Mouse (Mus musculus): ENCODE measurements at regions not wholly inside any gene's neighbourhood (a gene's known extent, or its start where the extent isn't known, plus 50 kb on each side); places are given as distances from the start of the nearest gene placed in this dataset.

DNA sequence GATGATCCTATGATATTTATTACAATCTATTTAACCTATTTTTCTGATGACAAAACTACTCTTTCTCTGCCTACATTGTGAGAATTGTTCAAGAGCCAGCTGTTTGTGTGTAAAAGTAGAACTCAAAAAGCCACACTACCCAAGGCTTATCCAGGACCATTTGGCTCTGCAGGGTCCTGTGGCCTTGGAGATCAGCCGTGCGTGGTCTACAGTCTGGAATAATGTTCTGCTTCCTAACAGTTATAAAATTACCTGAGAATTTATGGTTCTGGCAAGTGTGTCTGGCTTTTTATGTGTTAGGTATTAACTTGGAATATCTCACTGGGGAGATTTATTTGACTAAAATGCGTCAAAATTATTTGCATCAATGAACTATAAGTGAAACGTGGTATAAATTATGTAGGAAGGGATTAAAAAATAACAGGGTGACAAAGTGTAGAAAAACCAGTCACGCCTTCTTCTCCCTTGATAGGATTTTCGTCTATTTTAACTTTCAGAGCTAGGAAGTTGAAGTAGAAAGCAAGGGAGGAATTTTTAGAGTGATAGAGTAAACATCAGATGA lies 1789.0 kb upstream of the Gm7489 start:
- no peak for DNase-seq (ENCODE audit: low spot score)

DNA sequence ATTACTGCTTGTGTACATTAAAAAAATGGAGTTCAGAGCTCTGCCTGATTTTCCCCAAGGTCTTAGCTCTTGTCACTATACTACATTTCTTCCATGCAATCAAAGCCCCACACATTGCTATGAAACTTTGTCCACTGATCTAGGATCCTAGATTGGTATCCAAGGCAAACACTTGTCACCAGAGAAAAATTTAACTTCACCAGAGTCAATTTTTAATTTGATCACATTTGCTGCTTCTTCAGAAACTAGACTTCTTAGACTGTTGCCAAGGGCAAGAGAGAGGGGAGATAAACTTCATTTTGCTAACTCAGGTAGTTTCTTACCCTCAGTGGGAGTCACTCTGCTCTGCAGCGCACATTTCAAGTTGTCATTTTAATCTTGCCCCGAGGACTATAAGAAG lies 1775.9 kb upstream of the Gm7489 start:
- DNase-seq (ENCODE audit: low spot score), result no peak

DNA sequence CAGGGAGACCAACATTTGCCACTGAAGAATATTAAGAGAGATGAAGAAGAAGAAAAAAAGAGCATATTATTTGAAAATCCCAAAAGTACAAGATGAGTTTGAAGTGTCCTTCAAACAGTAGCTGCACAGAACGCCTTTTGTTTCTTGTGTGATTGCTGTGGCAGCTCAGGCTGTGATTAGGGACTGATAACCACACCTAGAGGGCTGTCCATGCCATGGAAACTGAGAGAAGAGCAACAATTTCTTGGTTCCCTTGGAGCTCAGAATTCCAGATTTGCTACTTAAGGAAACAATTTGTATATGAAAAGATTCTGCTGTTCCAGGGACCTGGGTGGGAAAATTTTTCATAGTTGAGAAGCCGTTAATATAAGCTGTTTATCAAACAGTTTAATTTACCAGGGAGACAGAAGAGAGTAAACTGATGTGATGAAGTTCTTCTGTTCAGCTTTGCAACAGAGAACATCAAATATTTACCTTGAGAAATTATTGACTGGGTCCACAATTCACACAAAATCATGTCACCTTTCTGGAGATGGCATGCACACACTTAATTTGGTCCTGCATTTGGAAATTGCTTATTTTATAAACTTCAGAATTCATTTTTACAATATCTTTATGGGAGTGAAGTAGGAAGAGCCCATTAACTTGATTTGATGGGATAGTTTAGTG lies 1770.2 kb upstream of the Gm7489 start:
- no peak for DNase-seq (ENCODE audit: low spot score)

DNA sequence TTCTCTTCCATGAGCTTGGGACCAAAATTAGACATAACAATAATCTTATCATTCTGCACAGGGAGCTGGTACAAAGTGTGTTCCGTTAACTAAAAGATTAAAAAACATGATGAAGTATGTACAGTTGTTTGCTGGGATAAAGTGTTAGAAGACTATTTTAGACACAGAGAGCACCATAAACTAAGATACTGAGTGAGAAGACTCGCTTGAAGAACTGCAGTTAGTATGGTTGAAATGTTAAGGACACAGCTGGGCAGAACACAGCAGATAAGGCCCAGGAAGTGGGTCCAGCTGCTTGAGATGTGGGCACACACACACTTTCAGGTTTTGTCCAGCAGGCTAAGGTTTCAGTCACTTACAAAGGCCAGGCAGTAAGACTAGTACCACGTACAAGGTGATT lies 1748.0 kb upstream of the Gm7489 start:
- no peak for DNase-seq (ENCODE audit: low spot score)

DNA sequence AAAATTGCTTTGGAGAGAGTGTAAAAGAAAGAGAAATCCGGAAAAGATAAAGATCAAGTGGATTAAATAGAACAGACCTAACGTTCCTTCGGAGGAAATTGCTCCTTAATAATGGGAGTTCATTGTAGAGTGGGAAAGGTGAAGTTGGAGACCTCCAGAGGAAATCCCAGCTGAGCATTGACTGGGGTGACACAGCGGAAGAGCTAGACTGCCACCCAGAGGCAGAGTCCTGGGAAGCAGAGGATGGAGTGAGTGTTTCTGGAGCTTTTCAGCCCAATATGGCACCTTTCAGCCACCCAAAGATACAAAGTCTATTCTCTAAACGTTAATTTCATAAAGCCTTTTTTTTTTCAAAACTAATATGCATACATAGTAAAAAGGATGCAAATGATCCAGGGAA lies 1731.3 kb upstream of the Gm7489 start:
- DNase-seq (ENCODE audit: low spot score), result no peak

DNA sequence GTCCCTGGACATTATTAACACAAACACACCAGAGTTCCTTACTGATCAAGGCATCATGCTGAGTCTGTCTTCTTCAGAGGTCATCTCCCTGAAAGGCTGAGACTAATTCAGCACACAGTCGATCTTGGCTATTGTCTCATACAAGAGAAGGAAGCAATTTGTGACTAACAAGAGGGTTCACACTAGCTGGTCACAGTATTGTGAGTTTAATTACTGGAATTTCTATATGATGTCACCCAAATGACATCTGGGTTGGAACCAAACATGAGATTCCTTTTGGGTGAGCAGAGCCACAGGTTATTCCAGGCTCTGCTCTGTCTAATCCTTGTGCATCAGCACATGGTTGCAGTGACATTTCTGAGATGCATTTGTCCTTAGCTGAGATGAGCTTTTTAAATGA lies 1728.9 kb upstream of the Gm7489 start:
- DNase-seq (ENCODE audit: low spot score), result no peak

DNA sequence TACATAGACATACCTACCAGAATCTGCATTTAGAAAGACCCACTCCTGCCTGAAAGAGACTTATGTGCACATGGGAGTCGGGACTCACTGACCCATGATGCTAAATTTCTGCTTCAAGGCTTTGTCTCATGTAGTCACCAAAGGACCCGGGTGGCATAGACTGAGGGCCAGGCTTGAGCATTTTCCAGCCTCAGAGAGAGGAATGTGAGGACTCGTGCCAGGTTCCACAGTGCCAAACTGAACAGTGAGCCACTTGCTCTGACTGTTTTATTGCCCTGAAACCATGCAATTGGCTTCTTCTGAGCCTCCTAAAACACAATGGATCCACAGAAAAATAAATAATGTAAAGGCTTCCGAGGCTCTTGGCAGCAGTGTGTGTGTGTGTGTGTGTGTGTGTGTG lies 1727.9 kb upstream of the Gm7489 start:
- no peak for DNase-seq (ENCODE audit: low spot score)

DNA sequence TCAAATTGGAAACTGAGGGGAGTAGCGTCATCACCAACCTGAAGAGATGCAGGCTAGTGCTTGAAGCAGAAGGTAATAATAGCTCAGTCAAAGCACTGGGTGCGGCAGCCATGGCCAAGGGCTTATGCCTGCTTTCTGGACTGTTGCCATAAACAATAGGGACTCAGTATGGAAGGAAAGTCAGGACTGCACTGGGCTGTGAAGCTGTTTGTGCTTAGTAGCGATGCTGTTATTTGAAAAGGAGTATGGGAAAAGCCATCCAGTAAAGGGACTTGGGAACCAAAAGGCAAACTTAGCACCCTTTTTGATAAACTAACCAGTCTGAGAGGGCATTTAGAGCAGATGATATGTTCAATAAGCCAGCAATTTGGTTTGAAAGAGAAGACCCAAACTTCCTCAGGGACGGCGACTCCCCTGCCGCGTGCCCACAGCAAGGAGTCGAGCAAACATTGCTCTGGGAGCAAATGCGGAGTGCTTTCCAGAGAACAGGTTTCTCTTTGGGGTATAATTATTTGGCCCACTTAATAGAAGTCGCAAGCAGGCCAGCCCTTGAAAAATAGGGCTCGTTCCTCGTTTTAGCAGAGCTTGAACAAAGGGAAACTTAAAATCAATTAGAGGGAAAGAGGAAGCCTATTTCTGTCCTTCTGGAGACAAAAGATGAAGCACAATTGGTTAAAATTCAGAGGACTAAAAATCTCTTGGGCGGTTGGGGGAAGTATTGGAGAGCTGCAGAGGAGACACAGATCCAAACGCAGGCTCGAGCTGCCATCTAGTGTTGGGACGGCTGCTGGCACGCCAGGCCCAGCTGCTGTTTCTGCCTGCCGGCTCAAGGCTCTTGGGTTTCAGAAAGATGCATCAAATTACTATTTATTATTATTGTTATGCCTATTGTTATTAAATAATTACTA lies 1724.3 kb upstream of the Gm7489 start:
- peak; percentile 79 for DNase-seq (ENCODE audit: low spot score)

DNA sequence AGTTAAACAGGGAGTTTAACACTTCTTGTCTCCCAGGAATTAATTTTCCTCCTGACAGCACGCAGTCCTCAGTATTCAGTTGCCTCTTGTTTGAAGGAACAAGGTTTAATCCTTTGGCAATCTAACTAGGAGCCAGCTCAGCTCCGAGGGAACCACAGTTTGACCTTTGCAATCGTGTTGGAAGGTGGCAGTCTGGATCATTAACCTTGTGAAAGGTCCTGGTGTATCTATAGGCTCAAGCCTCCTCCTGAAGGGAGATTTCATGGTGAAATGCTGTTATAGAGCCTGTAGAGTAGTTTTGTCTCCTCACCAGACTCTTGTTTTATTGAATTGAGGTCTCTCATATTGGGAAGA lies 1723.6 kb upstream of the Gm7489 start:
- DNase-seq (ENCODE audit: low spot score), result peak; percentile 52

DNA sequence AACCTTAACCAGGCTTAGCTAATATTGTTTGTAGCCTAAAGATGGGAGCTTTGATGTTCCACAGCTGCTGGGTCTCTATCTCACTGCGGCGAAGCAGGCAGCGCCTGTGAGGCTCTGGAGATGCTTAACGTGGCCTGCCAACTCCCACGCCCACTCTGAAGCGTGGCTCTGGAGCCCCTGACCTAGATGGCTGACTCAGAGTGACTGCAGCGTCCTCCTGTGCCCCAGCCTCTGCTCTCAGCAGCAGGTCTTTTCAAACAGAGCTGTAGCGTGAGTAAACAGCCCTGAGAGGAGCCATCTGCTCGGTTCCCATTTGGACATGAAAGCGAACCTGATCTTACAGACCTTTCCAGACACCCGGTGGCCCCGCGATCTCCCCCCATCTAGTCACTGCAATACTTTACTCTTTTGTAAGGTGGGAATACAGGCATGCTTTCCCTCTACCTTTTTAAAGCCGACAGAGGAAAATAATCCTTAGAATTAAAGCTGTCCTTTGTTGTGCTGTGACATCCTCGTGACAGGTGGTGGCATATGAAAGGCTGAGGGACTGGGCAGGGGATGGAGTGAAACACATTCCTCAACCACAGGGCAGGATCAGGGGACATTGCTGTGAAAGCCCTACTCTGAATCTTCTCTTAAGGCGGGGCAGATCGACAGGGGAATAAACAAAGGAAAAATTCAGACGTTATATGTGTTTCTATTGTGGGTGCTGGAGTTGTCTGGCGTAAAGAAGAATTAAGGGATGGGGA lies 1723.0 kb upstream of the Gm7489 start:
- DNase-seq (ENCODE audit: low spot score), result peak; percentile 76

DNA sequence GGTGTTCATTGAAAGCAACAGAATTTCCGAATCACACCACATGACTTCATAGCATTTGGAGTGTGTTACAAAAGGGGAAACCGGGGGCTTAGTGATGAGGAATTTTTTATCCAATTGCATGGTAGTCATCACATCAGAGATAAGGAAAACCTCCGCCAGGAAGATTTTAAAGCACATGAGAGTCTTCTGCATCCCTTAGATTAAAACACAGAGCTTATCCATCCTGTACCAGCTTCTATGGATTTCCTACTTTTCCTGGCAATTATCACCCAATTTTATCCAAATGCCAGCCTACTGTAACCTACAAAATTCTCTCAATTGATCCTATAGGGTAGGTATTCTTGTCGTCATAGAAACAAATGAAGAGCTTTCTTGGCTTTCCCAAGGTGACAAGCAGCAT lies 1718.6 kb upstream of the Gm7489 start:
- DNase-seq (ENCODE audit: low spot score), result no peak

DNA sequence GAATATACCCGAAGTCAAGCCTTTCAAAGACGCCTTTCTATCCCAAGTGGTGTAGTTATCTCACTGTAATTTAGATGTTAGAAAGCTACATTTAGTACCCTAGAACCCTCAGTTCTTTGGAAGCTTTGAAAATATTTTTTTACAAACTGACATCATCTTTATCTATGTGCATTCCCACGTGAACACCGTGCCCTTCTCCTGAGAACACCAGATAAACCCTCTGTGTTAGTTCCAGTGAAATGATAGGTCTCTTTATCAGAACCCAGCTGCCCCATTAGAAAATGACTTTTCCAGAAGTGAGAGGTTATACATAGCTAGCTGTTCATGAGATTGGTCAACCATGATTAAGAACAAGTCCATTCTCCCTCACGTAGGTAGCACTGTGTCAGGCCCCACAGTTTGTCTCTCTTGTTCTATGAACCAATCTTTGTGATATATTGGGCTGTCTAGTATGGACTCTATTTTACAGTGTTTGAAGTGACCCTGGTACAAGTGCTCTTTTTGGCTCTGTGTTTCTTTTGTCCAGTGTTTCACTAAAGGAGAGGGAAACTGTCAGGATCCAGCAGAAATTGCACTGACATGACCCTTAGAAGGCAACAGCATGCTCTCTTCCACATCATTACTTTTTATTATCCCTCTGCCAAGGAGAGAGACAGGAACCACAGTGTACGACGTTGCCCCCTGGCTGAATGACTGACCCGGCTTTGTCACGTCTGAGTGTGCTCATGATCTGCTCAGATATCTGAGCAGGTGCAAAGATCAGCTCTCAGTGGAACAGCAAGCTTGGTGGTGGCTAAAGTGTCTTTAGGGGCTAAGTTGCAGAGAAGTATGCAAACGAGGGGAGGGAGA lies 1717.9 kb upstream of the Gm7489 start:
- DNase-seq (ENCODE audit: low spot score), result no peak

DNA sequence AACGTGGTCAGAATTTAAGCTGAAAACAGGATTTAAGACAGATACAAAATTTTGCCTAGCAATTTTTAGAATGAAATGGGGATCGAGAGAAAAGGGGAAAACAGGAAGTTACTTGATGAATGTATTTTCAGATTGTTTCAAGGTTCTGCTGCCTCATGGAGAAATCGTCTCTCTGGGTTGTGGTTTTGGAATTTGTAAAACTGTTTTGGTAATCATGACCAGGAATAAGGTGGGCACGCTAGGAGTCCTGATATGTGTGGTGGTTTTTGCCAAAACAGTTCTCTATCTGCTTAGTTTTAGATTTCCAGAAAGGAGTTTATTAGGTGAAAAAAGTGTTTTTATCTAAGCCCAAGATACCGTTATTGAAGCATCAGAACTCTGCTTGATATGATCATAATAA lies 1716.9 kb upstream of the Gm7489 start:
- no peak for DNase-seq (ENCODE audit: low spot score)

DNA sequence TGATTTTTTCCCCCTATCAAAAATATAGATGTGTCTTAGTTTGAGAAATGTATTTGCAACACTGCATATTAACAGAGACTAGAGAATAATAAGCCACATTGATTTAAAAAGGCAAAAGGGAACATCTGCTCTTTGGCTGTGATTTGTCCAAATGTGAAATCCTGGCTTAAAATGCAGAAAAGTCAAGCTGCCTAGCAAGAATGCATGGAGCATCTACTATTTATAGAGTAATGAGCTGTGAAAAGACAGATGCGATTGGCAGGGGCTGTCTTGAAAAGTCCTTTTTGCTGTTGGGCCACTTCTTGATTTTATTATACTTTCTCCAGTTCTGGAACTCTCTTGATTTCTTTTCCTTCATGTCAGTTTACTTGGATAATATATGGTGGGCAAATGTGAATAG lies 1707.8 kb upstream of the Gm7489 start:
- no peak for DNase-seq (ENCODE audit: low spot score)

DNA sequence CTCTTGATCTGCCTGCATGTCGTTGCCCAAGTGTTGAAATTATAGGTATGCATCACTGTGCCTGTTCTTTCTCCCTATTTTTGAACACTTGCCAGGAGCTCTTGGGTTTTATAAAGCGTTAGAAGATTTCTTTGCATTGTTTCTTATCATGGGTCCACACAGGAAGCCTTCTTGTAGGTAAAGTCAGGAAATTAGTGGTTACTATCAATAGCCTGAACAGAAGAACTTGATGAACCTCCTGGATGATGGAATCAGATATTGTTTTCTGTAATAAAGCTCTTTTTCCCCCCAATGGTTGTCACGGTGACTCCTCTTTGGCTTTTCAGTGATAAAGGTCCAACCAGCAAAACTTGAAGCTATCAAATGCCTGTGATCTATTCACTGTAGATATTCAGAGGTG lies 1706.0 kb upstream of the Gm7489 start:
- no peak for DNase-seq (ENCODE audit: low spot score)

DNA sequence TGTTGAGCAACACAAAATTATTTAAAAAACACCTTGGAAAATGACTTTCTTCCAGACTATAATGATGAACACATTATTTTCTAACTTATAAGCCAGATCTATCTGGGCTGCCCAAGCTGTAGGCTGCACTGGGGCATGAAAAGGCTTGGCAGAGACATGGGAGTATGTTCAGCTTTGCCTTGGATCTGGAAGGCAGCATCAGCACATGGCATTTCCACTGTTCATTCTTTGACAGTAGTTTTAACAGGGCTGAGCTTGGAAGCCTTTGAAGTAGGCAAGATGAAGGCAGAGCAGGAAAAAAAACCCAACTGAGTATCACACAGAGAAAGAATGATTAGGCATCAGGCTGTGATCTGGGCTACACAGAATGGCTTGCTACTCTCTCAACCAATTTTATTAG lies 1705.3 kb upstream of the Gm7489 start:
- no peak for DNase-seq (ENCODE audit: low spot score)

DNA sequence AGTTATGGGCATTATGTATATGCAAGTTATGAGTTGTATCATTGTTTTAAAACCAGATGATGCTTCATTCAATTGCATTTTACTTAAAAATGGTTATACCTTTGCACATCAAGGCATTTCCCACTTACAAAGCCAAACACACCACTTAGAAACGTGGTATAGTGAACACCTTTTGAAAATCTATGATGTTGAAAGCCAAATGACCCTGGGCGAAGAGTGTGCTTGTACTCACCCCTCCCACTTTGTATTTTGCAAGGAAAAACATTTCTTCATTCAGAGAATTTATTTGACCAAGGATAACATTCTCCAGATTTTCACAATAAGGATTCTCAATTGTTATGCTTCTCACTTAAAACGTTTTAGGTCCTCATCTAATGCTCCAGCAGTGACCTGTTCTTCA lies 1693.5 kb upstream of the Gm7489 start:
- DNase-seq (ENCODE audit: low spot score), result no peak

DNA sequence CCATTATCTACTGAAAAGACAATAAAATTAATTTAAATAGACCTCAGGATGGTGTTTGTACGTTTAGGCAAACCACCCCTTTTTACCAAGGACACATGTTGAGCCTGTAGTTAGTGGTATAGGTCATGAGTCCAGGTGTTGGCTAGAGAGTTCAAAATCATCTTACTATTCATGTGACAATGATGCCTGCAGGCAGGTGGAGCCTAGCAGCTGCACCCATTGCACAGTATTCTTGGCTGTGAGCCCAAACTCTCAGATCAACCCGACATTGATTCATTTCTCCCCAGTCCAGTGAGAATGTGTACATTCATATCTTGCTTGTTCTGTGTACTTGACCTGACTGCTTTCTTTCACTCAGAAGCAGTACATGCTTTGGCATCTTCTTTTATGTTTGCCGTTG lies 1677.4 kb upstream of the Gm7489 start:
- no peak for DNase-seq (ENCODE audit: low spot score)

DNA sequence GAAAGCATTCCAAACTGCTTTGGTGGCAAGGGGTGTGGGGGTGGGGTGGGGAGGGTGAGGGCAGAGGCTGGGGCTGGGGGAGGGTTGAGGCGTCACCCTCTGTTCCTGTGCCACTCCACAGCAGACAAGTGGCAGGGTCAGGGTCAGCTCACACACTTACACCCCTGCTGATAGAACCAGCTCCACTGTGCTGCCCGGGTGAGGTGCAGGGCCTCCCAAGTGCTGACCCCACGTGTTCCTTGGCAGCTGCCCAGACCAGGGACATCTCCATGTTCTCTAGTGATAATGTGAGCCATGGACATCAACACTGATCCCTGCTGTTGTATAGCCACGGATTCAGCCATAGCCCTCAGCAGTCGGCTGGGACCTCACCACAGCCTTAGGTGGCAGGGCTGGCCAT lies 1652.3 kb upstream of the Gm7489 start:
- DNase-seq (ENCODE audit: low spot score), result no peak

DNA sequence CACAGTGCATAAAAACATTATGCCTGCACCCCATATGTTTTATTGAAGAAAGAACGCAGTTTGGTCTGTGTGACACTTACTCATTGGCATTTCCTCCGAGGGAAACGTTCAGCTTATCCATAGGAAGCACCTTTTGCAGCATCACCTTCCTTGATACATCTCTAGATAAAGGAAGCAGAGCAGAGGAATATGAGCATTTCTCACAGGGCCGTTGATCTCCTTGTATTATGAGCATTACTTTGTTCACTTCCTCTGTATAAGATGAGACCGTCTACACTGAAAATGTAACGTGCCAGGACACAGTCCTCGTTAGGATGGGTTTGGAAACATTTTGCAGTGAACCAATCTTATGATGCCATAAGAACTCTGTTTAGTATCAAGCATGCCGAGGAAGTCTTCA lies 1648.5 kb upstream of the Gm7489 start:
- no peak for DNase-seq (ENCODE audit: low spot score)

DNA sequence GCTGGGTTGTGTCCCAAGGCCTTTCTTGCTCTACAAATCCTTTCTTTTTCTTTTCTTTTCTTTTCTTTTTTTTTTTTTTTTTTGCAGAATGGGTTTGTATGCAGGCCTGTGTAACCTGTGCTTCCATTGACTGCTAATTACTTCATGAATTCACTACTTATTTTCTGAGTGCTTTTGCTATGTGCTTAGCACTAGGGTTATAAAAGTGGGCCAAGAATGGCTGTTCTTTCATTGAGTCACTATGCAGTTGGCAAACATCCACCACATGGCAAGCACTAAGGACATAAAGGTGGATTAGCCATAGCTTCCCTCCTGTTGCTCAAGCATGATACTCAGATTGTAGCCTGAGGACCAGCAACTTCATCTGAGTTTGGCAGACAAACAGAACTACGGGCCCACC lies 1641.8 kb upstream of the Gm7489 start:
- no peak for DNase-seq (ENCODE audit: low spot score)

Data from MN1 (cell line).